In genomic region chr1:61139291-61139983, GRCm38 (mm10) we compare ENCODE assay signal across 8 mouse cellular contexts.
DNase-seq lines count a peak whose midpoint lies in the region; ATAC-seq and TF ChIP-seq lines count a peak whose summit lies in the region.

No protein-coding gene starts in this region.

- ATAC-seq in forebrain, postnatal 0 days = peak; percentile 89
- peak; percentile 77 for ATAC-seq in hindbrain, embryonic 11.5 days (ENCODE audit: low FRiP score)
- ATAC-seq in megakaryocyte, adult 5-6 weeks (ENCODE audit: poor library complexity, severe bottlenecking) = no peak

- 0 out of 2 replicates have a peak, but pooled peaks cover 3% of the 10 kb centered on the region for H3K27me3 ChIP-seq in forebrain, postnatal 0 days (ENCODE audit: insufficient read depth, low read length)
- no peaks in the 10 kb centered on the region for H3K27me3 ChIP-seq in hindbrain, embryonic 11.5 days (ENCODE audit: control insufficient read depth, insufficient read depth, low read length)

- no peaks in the 10 kb centered on the region for H3K9me3 ChIP-seq in forebrain, postnatal 0 days (ENCODE audit: low read length)
- no peaks in the 10 kb centered on the region for H3K9me3 ChIP-seq in hindbrain, embryonic 11.5 days (ENCODE audit: control insufficient read depth, low read length)

- peak; percentile 52 for DNase-seq in ES-CJ7 (ENCODE audit: low read depth, low spot score)
- peak; percentile 70 for DNase-seq in adrenal gland, postnatal 14 days
- DNase-seq in forebrain, postnatal 0 days = peak; percentile 84
- peak; percentile 82 for DNase-seq in hindbrain, embryonic 11.5 days (ENCODE audit: low spot score)
- DNase-seq in layer of hippocampus, postnatal 10 days (ENCODE audit: low spot score in 2 of 2) = peak; percentile 73 to 79
- DNase-seq in lung, postnatal 10 days = peak; percentile 51
- DNase-seq in right cerebral cortex, postnatal 25 days = peak; percentile 45

- H3K4me1 ChIP-seq in forebrain, postnatal 0 days (ENCODE audit: insufficient read depth) = peaks cover 4% of the 10 kb centered on the region
- H3K4me1 ChIP-seq in hindbrain, embryonic 11.5 days (replicated peaks; ENCODE audit: control insufficient read depth, insufficient read depth, low read length) = peaks cover 13% of the 10 kb centered on the region

- H3K4me3 ChIP-seq in forebrain, postnatal 0 days (ENCODE audit: low read depth, low read length) = peak overlapping the region; percentile 11; the same call in 1 of the 2 replicates
- no peak overlapping the region for H3K4me3 ChIP-seq in hindbrain, embryonic 11.5 days (ENCODE audit: low read depth, low read length)

- H3K27ac ChIP-seq in forebrain, postnatal 0 days (ENCODE audit: low read depth, low read length) = peak overlapping the region; percentile 15; the same call in 1 of the 2 replicates
- H3K27ac ChIP-seq in hindbrain, embryonic 11.5 days (ENCODE audit: low read depth, low read length) = peak overlapping the region; percentile 70

- TF ChIP-seq CTCF in forebrain, postnatal 0 days (IDR thresholded peaks at IDR 0.05; ENCODE audit: low read depth) = peak; percentile 88

- 3% methylated on average over 15 of the region's 15 CpGs for WGBS in forebrain, postnatal 0 days
- WGBS in hindbrain, embryonic 11.5 days = 5% methylated on average over 15 of the region's 15 CpGs

- H3K4me2 ChIP-seq in forebrain, postnatal 0 days (ENCODE audit: low read depth) = peak overlapping the region; percentile 35
- H3K4me2 ChIP-seq in hindbrain, embryonic 11.5 days (replicated peaks; ENCODE audit: low read depth, low read length) = peak overlapping the region; percentile 5

- 0 out of 2 replicates have a peak overlapping the region, but pooled peaks have one; percentile 6 for H3K9ac ChIP-seq in forebrain, postnatal 0 days
- no peak overlapping the region for H3K9ac ChIP-seq in hindbrain, embryonic 11.5 days (ENCODE audit: low read depth, low read length)

- no peaks in the 10 kb centered on the region for H3K36me3 ChIP-seq in forebrain, postnatal 0 days (ENCODE audit: insufficient read depth)
- no peaks in the 10 kb centered on the region for H3K36me3 ChIP-seq in hindbrain, embryonic 11.5 days (ENCODE audit: control insufficient read depth, insufficient read depth, low read length)
